Mouse (Mus musculus): ENCODE data around the gene Mdn1.
A peak's percentile ranks its signal among the peaks of the same experiment; 100 is the strongest.

Gene Mdn1

GRCm38 (mm10) chr4:32656918-32657662 is at the start of gene Mdn1:
Mdn1 (plus strand) TSS chr4:32657119.
- DNase-seq (ENCODE audit: low spot score), result peak; percentile 97

GRCm38 (mm10) chr4:32615034-32615881 is 41.7 kb upstream of the Mdn1 start, which contains the start of gene Casp8ap2:
Casp8ap2 (plus strand) TSS chr4:32615451.
- DNase-seq (ENCODE audit: low spot score), result peak; percentile 100

- no peak for DNase-seq (ENCODE audit: low spot score)
Measured at GRCm38 (mm10) chr4:32621637-32622036, 35.3 kb upstream of the Mdn1 start.

- DNase-seq (ENCODE audit: low spot score), result no peak
Measured at GRCm38 (mm10) chr4:32651669-32652068, 5.2 kb upstream of the Mdn1 start.

GRCm38 (mm10) chr4:32656146-32656904 is 594 bp upstream of the Mdn1 start:
- no peak for DNase-seq (ENCODE audit: low spot score)

- no peak for DNase-seq (ENCODE audit: low spot score)
Measured at GRCm38 (mm10) chr4:32665843-32666242, 8.9 kb downstream of the Mdn1 start.

- DNase-seq (ENCODE audit: low spot score), result no peak
Measured at GRCm38 (mm10) chr4:32668291-32668690, 11.4 kb downstream of the Mdn1 start.

GRCm38 (mm10) chr4:32669825-32670224 is 12.9 kb downstream of the Mdn1 start:
- DNase-seq (ENCODE audit: low spot score), result no peak

GRCm38 (mm10) chr4:32674025-32674424 is 17.1 kb downstream of the Mdn1 start:
- DNase-seq (ENCODE audit: low spot score), result no peak

GRCm38 (mm10) chr4:32677471-32677870 is 20.6 kb downstream of the Mdn1 start:
- DNase-seq (ENCODE audit: low spot score), result no peak

GRCm38 (mm10) chr4:32680843-32681242 is 23.9 kb downstream of the Mdn1 start:
- no peak for DNase-seq (ENCODE audit: low spot score)

GRCm38 (mm10) chr4:32682471-32682870 is 25.6 kb downstream of the Mdn1 start:
- no peak for DNase-seq (ENCODE audit: low spot score)

- no peak for DNase-seq (ENCODE audit: low spot score)
Measured at GRCm38 (mm10) chr4:32683061-32683582, 26.2 kb downstream of the Mdn1 start.

- DNase-seq (ENCODE audit: low spot score), result no peak
Measured at GRCm38 (mm10) chr4:32717733-32718132, 60.8 kb downstream of the Mdn1 start.

GRCm38 (mm10) chr4:32745394-32745793 is 88.5 kb downstream of the Mdn1 start:
- DNase-seq (ENCODE audit: low spot score), result no peak

- no peak for DNase-seq (ENCODE audit: low spot score)
Measured at GRCm38 (mm10) chr4:32748396-32748795, 91.5 kb downstream of the Mdn1 start.

GRCm38 (mm10) chr4:32750711-32751110 is 93.8 kb downstream of the Mdn1 start:
- DNase-seq (ENCODE audit: low spot score), result peak; percentile 19

- DNase-seq (ENCODE audit: low spot score), result peak; percentile 16
Measured at GRCm38 (mm10) chr4:32757430-32757829, 100.5 kb downstream of the Mdn1 start.

GRCm38 (mm10) chr4:32767471-32767870 is 110.6 kb downstream of the Mdn1 start:
- no peak for DNase-seq (ENCODE audit: low spot score)

- no peak for DNase-seq (ENCODE audit: low spot score)
Measured at GRCm38 (mm10) chr4:32768046-32768445, 111.1 kb downstream of the Mdn1 start.

GRCm38 (mm10) chr4:32770284-32770810 is 113.4 kb downstream of the Mdn1 start:
- DNase-seq (ENCODE audit: low spot score), result no peak

- DNase-seq (ENCODE audit: low spot score), result no peak
Measured at GRCm38 (mm10) chr4:32779996-32780395, 123.1 kb downstream of the Mdn1 start.

All from layer of hippocampus, adult 11-12 months (tissue).